Mouse (Mus musculus): ENCODE results near the gene Fam107b. TPM values are rescaled to one million over a fixed set of nuclear protein-coding genes. Genes with fewer than 3 reads are reported as not detected.

Gene Fam107b
- polyA plus RNA-seq, 1 experiment: 8.2 TPM

GRCm38 (mm10) chr2:3750126-3750525 lies 179.8 kb downstream of the Fam107b start:
- Histone ChIP-seq H3K27me3 (ENCODE audit: control insufficient read depth, insufficient read depth, low read length) (no peaks in the 10 kb centered on the region), H3K36me3 (ENCODE audit: control insufficient read depth, insufficient read depth, low read length) (no peaks in the 10 kb centered on the region), H3K27ac (ENCODE audit: insufficient read depth, low read depth, low read length) (peak overlapping the region; percentile 43; the same call in 1 of the 2 replicates), H3K4me1 (ENCODE audit: control insufficient read depth, insufficient read depth, insufficient read length, low read length) (peaks cover 36% of the 10 kb centered on the region), H3K4me3 (ENCODE audit: low read depth, low read length) (peak overlapping the region; percentile 20; the same call in 1 of the 2 replicates)
- 30% methylated on average over 9 of the region's 9 CpGs for WGBS
- TF ChIP-seq POLR2A (IDR thresholded peaks at IDR 0.05; ENCODE audit: low read depth, low read length) (no peak), CTCF (IDR thresholded peaks at IDR 0.05; ENCODE audit: extremely low read depth, insufficient read length, insufficient replicate concordance, low read depth, low read length) (no peak)

- H3K27me3 ChIP-seq (ENCODE audit: control insufficient read depth, insufficient read depth, low read length): no peaks in the 10 kb centered on the region
- peaks cover 33% of the 10 kb centered on the region for H3K4me1 ChIP-seq (ENCODE audit: control insufficient read depth, insufficient read depth, insufficient read length, low read length)
- H3K4me3 ChIP-seq (ENCODE audit: low read depth, low read length): no peak overlapping the region
- no peak for TF ChIP-seq CTCF (IDR thresholded peaks at IDR 0.05; ENCODE audit: extremely low read depth, insufficient read length, insufficient replicate concordance, low read depth, low read length)
- TF ChIP-seq POLR2A (IDR thresholded peaks at IDR 0.05; ENCODE audit: low read depth, low read length): no peak
- no peaks in the 10 kb centered on the region for H3K36me3 ChIP-seq (ENCODE audit: control insufficient read depth, insufficient read depth, low read length)
- 21% methylated on average over 7 of the region's 7 CpGs for WGBS
- no peak overlapping the region for H3K27ac ChIP-seq (ENCODE audit: insufficient read depth, low read depth, low read length)
Measured at GRCm38 (mm10) chr2:3752365-3752764, 182.1 kb downstream of the Fam107b start.

GRCm38 (mm10) chr2:3752893-3753292 lies 182.6 kb downstream of the Fam107b start:
- H3K36me3 ChIP-seq (ENCODE audit: control insufficient read depth, insufficient read depth, low read length): no peaks in the 10 kb centered on the region
- H3K27ac ChIP-seq (ENCODE audit: insufficient read depth, low read depth, low read length): no peak overlapping the region
- peaks cover 33% of the 10 kb centered on the region for H3K4me1 ChIP-seq (ENCODE audit: control insufficient read depth, insufficient read depth, insufficient read length, low read length)
- H3K4me3 ChIP-seq (ENCODE audit: low read depth, low read length): no peak overlapping the region
- WGBS: 61% methylated on average over 5 of the region's 5 CpGs
- H3K27me3 ChIP-seq (ENCODE audit: control insufficient read depth, insufficient read depth, low read length): no peaks in the 10 kb centered on the region
- TF ChIP-seq POLR2A (IDR thresholded peaks at IDR 0.05; ENCODE audit: low read depth, low read length) (no peak), CTCF (IDR thresholded peaks at IDR 0.05; ENCODE audit: extremely low read depth, insufficient read length, insufficient replicate concordance, low read depth, low read length) (no peak)

GRCm38 (mm10) chr2:3753749-3754148 lies 183.5 kb downstream of the Fam107b start:
- no peaks in the 10 kb centered on the region for H3K27me3 ChIP-seq (ENCODE audit: control insufficient read depth, insufficient read depth, low read length)
- H3K4me3 ChIP-seq (ENCODE audit: low read depth, low read length): no peak overlapping the region
- H3K4me1 ChIP-seq (ENCODE audit: control insufficient read depth, insufficient read depth, insufficient read length, low read length): peaks cover 27% of the 10 kb centered on the region
- WGBS: 0% methylated on average over 2 of the region's 2 CpGs
- H3K36me3 ChIP-seq (ENCODE audit: control insufficient read depth, insufficient read depth, low read length): no peaks in the 10 kb centered on the region
- TF ChIP-seq POLR2A (IDR thresholded peaks at IDR 0.05; ENCODE audit: low read depth, low read length) (no peak), CTCF (IDR thresholded peaks at IDR 0.05; ENCODE audit: extremely low read depth, insufficient read length, insufficient replicate concordance, low read depth, low read length) (no peak)
- H3K27ac ChIP-seq (ENCODE audit: insufficient read depth, low read depth, low read length): peak overlapping the region; percentile 9; the same call in 1 of the 2 replicates

- no peaks in the 10 kb centered on the region for H3K36me3 ChIP-seq (ENCODE audit: control insufficient read depth, insufficient read depth, low read length)
- H3K4me3 ChIP-seq (ENCODE audit: low read depth, low read length): no peak overlapping the region
- H3K27ac ChIP-seq (ENCODE audit: insufficient read depth, low read depth, low read length): no peak overlapping the region
- no peak for TF ChIP-seq POLR2A (IDR thresholded peaks at IDR 0.05; ENCODE audit: low read depth, low read length)
- no peak for TF ChIP-seq CTCF (IDR thresholded peaks at IDR 0.05; ENCODE audit: extremely low read depth, insufficient read length, insufficient replicate concordance, low read depth, low read length)
- peaks cover 29% of the 10 kb centered on the region; the same call in 1 of the 2 replicates for H3K4me1 ChIP-seq (ENCODE audit: control insufficient read depth, insufficient read depth, insufficient read length, low read length)
- 93% methylated on average over 5 of the region's 5 CpGs for WGBS
- no peaks in the 10 kb centered on the region for H3K27me3 ChIP-seq (ENCODE audit: control insufficient read depth, insufficient read depth, low read length)
Measured at GRCm38 (mm10) chr2:3755936-3756335, 185.6 kb downstream of the Fam107b start.

- Histone ChIP-seq H3K4me1 (ENCODE audit: control insufficient read depth, insufficient read depth, insufficient read length, low read length) (peaks cover 29% of the 10 kb centered on the region; the same call in 1 of the 2 replicates), H3K27me3 (ENCODE audit: control insufficient read depth, insufficient read depth, low read length) (no peaks in the 10 kb centered on the region), H3K27ac (ENCODE audit: insufficient read depth, low read depth, low read length) (no peak overlapping the region), H3K36me3 (ENCODE audit: control insufficient read depth, insufficient read depth, low read length) (no peaks in the 10 kb centered on the region), H3K4me3 (ENCODE audit: low read depth, low read length) (no peak overlapping the region)
- TF ChIP-seq CTCF (IDR thresholded peaks at IDR 0.05; ENCODE audit: extremely low read depth, insufficient read length, insufficient replicate concordance, low read depth, low read length): no peak
- TF ChIP-seq POLR2A (IDR thresholded peaks at IDR 0.05; ENCODE audit: low read depth, low read length): no peak
- 91% methylated on average over 6 of the region's 6 CpGs for WGBS
Measured at GRCm38 (mm10) chr2:3758406-3758805, 188.1 kb downstream of the Fam107b start.

- TF ChIP-seq POLR2A (IDR thresholded peaks at IDR 0.05; ENCODE audit: low read depth, low read length) (no peak), CTCF (IDR thresholded peaks at IDR 0.05; ENCODE audit: extremely low read depth, insufficient read length, insufficient replicate concordance, low read depth, low read length) (no peak)
- no peaks in the 10 kb centered on the region for H3K27me3 ChIP-seq (ENCODE audit: control insufficient read depth, insufficient read depth, low read length)
- 30% methylated on average over 6 of the region's 6 CpGs for WGBS
Measured at GRCm38 (mm10) chr2:3760234-3760836, 190.0 kb downstream of the Fam107b start.

More at GRCm38 (mm10) chr2:3760234-3760836, 190.0 kb downstream of the Fam107b start:
- H3K36me3 ChIP-seq (ENCODE audit: control insufficient read depth, insufficient read depth, low read length): no peaks in the 10 kb centered on the region
- H3K27ac ChIP-seq (ENCODE audit: insufficient read depth, low read depth, low read length): no peak overlapping the region
- H3K4me3 ChIP-seq (ENCODE audit: low read depth, low read length): no peak overlapping the region
- H3K4me1 ChIP-seq (ENCODE audit: control insufficient read depth, insufficient read depth, insufficient read length, low read length): peaks cover 26% of the 10 kb centered on the region; the same call in 1 of the 2 replicates

Data from small intestine, adult 2 months (tissue).